21 mouse cellular contexts compared by ENCODE assay signal in the genomic region with DNA sequence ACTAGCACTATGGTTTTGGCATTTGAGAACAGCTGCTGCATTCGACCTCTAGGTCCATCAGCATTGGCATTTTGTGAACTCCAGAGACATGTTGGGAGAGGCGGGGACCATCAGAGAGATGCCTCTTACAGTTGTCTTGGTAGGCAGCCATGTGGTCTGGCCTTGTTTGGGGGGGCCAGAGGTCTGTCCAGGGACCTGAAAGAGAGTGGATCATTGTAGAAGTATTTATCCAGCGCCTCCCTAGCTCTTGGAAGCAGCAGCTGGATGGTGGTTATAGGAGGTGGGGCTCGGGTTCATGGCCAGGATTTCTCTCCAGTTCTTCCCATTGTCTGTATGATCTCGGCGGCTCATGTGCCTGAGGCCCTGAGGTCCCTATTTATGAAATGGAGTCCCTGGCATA. TPM values are rescaled to one million over a fixed set of nuclear protein-coding genes. Genes with fewer than 3 reads are reported as not detected.
DNase-seq lines count a peak whose midpoint lies in the region; ATAC-seq and TF ChIP-seq lines count a peak whose summit lies in the region.
"Had no signal": no experiment of that assay in that cellular context is flagged by ENCODE, and none has a peak within 500 bp of the region (broad histone marks: within the 10 kb centered on the region; RNA-seq: fewer than 3 reads in every experiment).

No protein-coding gene starts in this region.

- intact Hi-C loops in gastrocnemius, postnatal 36 days (cut with DNase I), result no loop called here

- DNase-seq in urinary bladder, postnatal 14 days (ENCODE audit: low spot score), result peak; percentile 9
- no peak for DNase-seq in urinary bladder, postnatal 10 days (ENCODE audit: low spot score)
- peak; percentile 10 to 24 for DNase-seq in gastrocnemius, adult 8-10 months (ENCODE audit: low spot score in 2 of 2)
- DNase-seq in gastrocnemius, postnatal 36 days, result peak; percentile 21 to 27
- DNase-seq in hindbrain, postnatal 0 days (ENCODE audit: low spot score), result no peak
- DNase-seq: adrenal gland, postnatal 14 days; cerebellum, adult 11-12 months; cerebellum, adult 9-11 months; cerebellum, postnatal 36 days; forebrain, postnatal 0 days had no signal

- H3K9me3 ChIP-seq in hindbrain, embryonic 16.5 days (ENCODE audit: control insufficient read depth, low read length), result no peaks in the 10 kb centered on the region
- H3K9me3 ChIP-seq in hindbrain, postnatal 0 days (ENCODE audit: low read length), result no peaks in the 10 kb centered on the region
- H3K9me3 ChIP-seq: embryonic facial prominence, embryonic 13.5 days; forebrain, embryonic 13.5 days; heart, embryonic 13.5 days; hindbrain, embryonic 10.5 days had no signal

- H3K9ac ChIP-seq in hindbrain, embryonic 16.5 days (ENCODE audit: low read depth, low read length), result no peak overlapping the region
- no peak overlapping the region for H3K9ac ChIP-seq in hindbrain, postnatal 0 days (replicated peaks; ENCODE audit: low read length)
- H3K9ac ChIP-seq: embryonic facial prominence, embryonic 13.5 days; forebrain, embryonic 13.5 days; forebrain, postnatal 0 days; heart, embryonic 13.5 days; hindbrain, embryonic 14.5 days had no signal

- TF ChIP-seq CTCF in hindbrain, postnatal 0 days (IDR thresholded peaks at IDR 0.05; ENCODE audit: low read depth), result no peak

- no peaks in the 10 kb centered on the region for H3K4me1 ChIP-seq in hindbrain, embryonic 16.5 days (ENCODE audit: control insufficient read depth, insufficient read depth, low read depth, low read length)
- H3K4me1 ChIP-seq in hindbrain, postnatal 0 days (ENCODE audit: insufficient read depth, low read length), result no peaks in the 10 kb centered on the region
- H3K4me1 ChIP-seq: embryonic facial prominence, embryonic 13.5 days; hindbrain, embryonic 10.5 days had no signal

- WGBS in hindbrain, embryonic 16.5 days, result 84% methylated on average over 6 of the region's 6 CpGs
- 90% methylated on average over 6 of the region's 6 CpGs for WGBS in hindbrain, postnatal 0 days

- no peaks in the 10 kb centered on the region for H3K27me3 ChIP-seq in hindbrain, embryonic 16.5 days (replicated peaks; ENCODE audit: control insufficient read depth, insufficient read depth, low read length)
- no peaks in the 10 kb centered on the region for H3K27me3 ChIP-seq in hindbrain, postnatal 0 days (ENCODE audit: insufficient read depth, low read length)
- H3K27me3 ChIP-seq: CH12.LX; embryonic facial prominence, embryonic 13.5 days; forebrain, embryonic 13.5 days; heart, embryonic 13.5 days; Patski had no signal

- H3K4me2 ChIP-seq in hindbrain, embryonic 16.5 days (ENCODE audit: low read length), result no peak overlapping the region
- no peak overlapping the region for H3K4me2 ChIP-seq in hindbrain, postnatal 0 days (ENCODE audit: low read depth, low read length)
- H3K4me2 ChIP-seq: embryonic facial prominence, embryonic 13.5 days; forebrain, embryonic 13.5 days; heart, embryonic 13.5 days; hindbrain, embryonic 14.5 days had no signal

- H3K36me3 ChIP-seq in hindbrain, embryonic 16.5 days (ENCODE audit: control insufficient read depth, insufficient read depth, low read length), result no peaks in the 10 kb centered on the region
- no peaks in the 10 kb centered on the region for H3K36me3 ChIP-seq in hindbrain, postnatal 0 days (ENCODE audit: insufficient read depth, low read length)
- H3K36me3 ChIP-seq: embryonic facial prominence, embryonic 13.5 days; heart, embryonic 13.5 days; hindbrain, embryonic 10.5 days had no signal

- no peak for ATAC-seq in hindbrain, embryonic 16.5 days
- ATAC-seq in hindbrain, postnatal 0 days, result no peak
- ATAC-seq: activated CD4-positive, CD25-positive, alpha-beta regulatory T cell, adult 4 months; forebrain, postnatal 0 days; inflammation-experienced regulatory T-cells, adult 6 months; intestine, postnatal 0 days; Patski had no signal

- no peak overlapping the region for H3K4me3 ChIP-seq in hindbrain, embryonic 16.5 days (ENCODE audit: low read length)
- H3K4me3 ChIP-seq in hindbrain, postnatal 0 days (ENCODE audit: low read length), result no peak overlapping the region
- H3K4me3 ChIP-seq: embryonic facial prominence, embryonic 13.5 days; forebrain, embryonic 13.5 days; heart, embryonic 13.5 days; hindbrain, embryonic 10.5 days had no signal

- no peak overlapping the region for H3K27ac ChIP-seq in hindbrain, embryonic 16.5 days (ENCODE audit: low read depth, low read length)
- H3K27ac ChIP-seq in hindbrain, postnatal 0 days, result no peak overlapping the region
- H3K27ac ChIP-seq: embryonic facial prominence, embryonic 13.5 days; forebrain, embryonic 13.5 days; heart, embryonic 13.5 days; hindbrain, embryonic 10.5 days; hindbrain, embryonic 14.5 days had no signal

RNA-seq across cellular contexts. Expression of a gene that starts 54.1 kb away (rescaled TPM):
- total RNA-seq in gastrocnemius, adult 8-10 months (2022), result 10 to 100 TPM in 3 of 4 experiments, 1 to 10 TPM in 1; 8.5 to 16.5 (median 12.4) TPM
- 1 to 10 TPM; 7.6 to 8.2 TPM for total RNA-seq in gastrocnemius, postnatal 36 days (2021)
- polyA plus RNA-seq in hindbrain, embryonic 16.5 days (2015; fragmentation: Nextera tagmentation; extraction: Ambion mirVana), result 6.9 and 8.8 TPM in 2 replicates
- total RNA-seq in hindbrain, postnatal 0 days (2014; rRNA removed), result 4.1 and 7.0 TPM in 2 replicates
- 7.1 and 7.6 TPM in 2 replicates for polyA plus RNA-seq in hindbrain, postnatal 0 days (2015; fragmentation: Nextera tagmentation; extraction: Ambion mirVana)

Comparison
In these comparisons a context has a peak if more than half of its experiments do, and no peak if none do; other contexts are left out.
1. DNase-seq: peak in urinary bladder, postnatal 14 days (single experiment), gastrocnemius, adult 8-10 months (2 of 2) and gastrocnemius, postnatal 36 days (2 of 2); none in urinary bladder, postnatal 10 days (single experiment) and hindbrain, postnatal 0 days (single experiment).